Mouse (Mus musculus) hindbrain, embryonic 11.5 days (tissue): ENCODE measurements around the gene Apln. TPM values are rescaled to one million over a fixed set of nuclear protein-coding genes. Genes with fewer than 3 reads are reported as not detected.

ENCODE experiments used
- ATAC-seq: fragments of 200-750 bp; cut with Nextera tagmentation; 2 replicates; pipeline ENCODE4 v1.8.0; 2017; ENCODE audit warnings: mild to moderate bottlenecking, moderate TSS enrichment, moderate library complexity; ENCODE audit not compliant: low FRiP score
- DNase-seq: peaks from one replicate; pipeline ENCODE4 v3.0.0-alpha.2; 2015; ENCODE audit warnings: low spot score
- H3K27ac ChIP-seq: fragments of 300-500 bp; sonication (generic); 2 replicates; pipeline ENCODE4 v1.5.1; 2014; ENCODE audit warnings: mild to moderate bottlenecking, low read depth, low read length
- H3K27me3 ChIP-seq: fragments of 300-500 bp; sonication (generic); 2 replicates; pipeline ENCODE4 v1.6.1; 2014; ENCODE audit warnings: mild to moderate bottlenecking, low read length, moderate library complexity, mixed read lengths; ENCODE audit not compliant: control insufficient read depth, insufficient read depth
- H3K36me3 ChIP-seq: fragments of 300-500 bp; sonication (generic); 2 replicates; pipeline ENCODE4 v1.6.1; 2014; ENCODE audit warnings: mild to moderate bottlenecking, low read length, moderate library complexity, mixed read lengths; ENCODE audit not compliant: control insufficient read depth, insufficient read depth
- H3K4me1 ChIP-seq: fragments of 300-500 bp; sonication (generic); replicated peaks from 2 replicates; pipeline ENCODE4 v1.6.1; 2014; ENCODE audit warnings: low read length, mixed read lengths; ENCODE audit not compliant: control insufficient read depth, insufficient read depth
- H3K4me2 ChIP-seq: fragments of 300-500 bp; sonication (generic); replicated peaks from 2 replicates; pipeline ENCODE4 v1.6.1; 2014; ENCODE audit warnings: mild to moderate bottlenecking, low read depth, low read length
- H3K4me3 ChIP-seq: fragments of 300-500 bp; sonication (generic); 2 replicates; pipeline ENCODE4 v1.5.1; 2014; ENCODE audit warnings: low read depth, low read length
- H3K9ac ChIP-seq: fragments of 300-500 bp; sonication (generic); 2 replicates; pipeline ENCODE4 v1.6.1; 2014; ENCODE audit warnings: low read depth, low read length
- H3K9me3 ChIP-seq: fragments of 300-500 bp; sonication (generic); 2 replicates; pipeline ENCODE4 v1.6.1; 2016; ENCODE audit warnings: low read length; ENCODE audit not compliant: control insufficient read depth
- WGBS: fragments of 180-500 bp; shearing (Covaris S2); extraction: QIAGEN DNeasy Blood & Tissue Kit; methylation state at CpG from one replicate; pipeline ENCODE4 v1.1.7; 2014; 5-methylcytosine and 5-hydroxymethylcytosine counted together
- polyA plus RNA-seq: library from polyadenylated mRNA; unstranded; fragments of >200 nt; fragmentation: Nextera tagmentation; extraction: Ambion mirVana; gene quantifications from 2 replicates; pipeline ENCODE4 v1.2.1, GENCODE M21; 2014

Gene Apln
- polyA plus RNA-seq, 1 experiment from 2014 or later = 1.5 TPM

GRCm38 (mm10) chrX:48001151-48001550 is 33.5 kb downstream of the Apln start:
- Histone ChIP-seq H3K27me3 (no peaks in the 10 kb centered on the region), H3K9me3 (no peaks in the 10 kb centered on the region), H3K4me2 (no peak overlapping the region), H3K27ac (no peak overlapping the region), H3K4me3 (no peak overlapping the region), H3K36me3 (no peaks in the 10 kb centered on the region), H3K9ac (no peak overlapping the region), H3K4me1 (no peaks in the 10 kb centered on the region)
- no peak for DNase-seq
- no peak for ATAC-seq
- 74% methylated on average over 7 of the region's 7 CpGs for WGBS

DNA sequence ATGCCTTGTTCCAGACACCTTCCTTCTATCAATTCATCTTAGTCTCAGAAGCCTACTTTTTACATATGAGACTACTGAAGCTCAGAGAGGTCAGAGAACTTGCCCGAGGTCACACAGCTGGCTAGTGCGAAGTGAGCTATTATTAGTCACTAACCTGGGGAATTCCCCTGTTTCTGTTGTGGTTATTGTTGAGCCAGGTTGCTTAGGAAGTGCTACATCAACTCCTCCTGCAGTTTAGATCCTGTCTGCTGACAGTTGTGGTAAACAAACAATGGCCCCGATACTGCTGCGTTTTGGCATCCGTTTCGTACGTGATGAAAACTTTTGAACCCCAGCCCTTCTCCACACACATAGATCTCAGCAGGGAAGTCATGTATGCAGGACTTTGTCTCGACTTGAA is 36.2 kb downstream of the Apln start:
- no peak overlapping the region for H3K4me2 ChIP-seq
- no peak for ATAC-seq
- H3K27me3 ChIP-seq = no peaks in the 10 kb centered on the region
- H3K9ac ChIP-seq = no peak overlapping the region
- no peak overlapping the region for H3K4me3 ChIP-seq
- WGBS = 86% methylated on average over 8 of the region's 8 CpGs
- no peak for DNase-seq
- no peaks in the 10 kb centered on the region for H3K36me3 ChIP-seq
- no peak overlapping the region for H3K27ac ChIP-seq
- no peaks in the 10 kb centered on the region for H3K9me3 ChIP-seq
- no peaks in the 10 kb centered on the region for H3K4me1 ChIP-seq

GRCm38 (mm10) chrX:47992606-47993005 is 42.0 kb downstream of the Apln start:
- Histone ChIP-seq H3K27me3 (no peaks in the 10 kb centered on the region), H3K9ac (no peak overlapping the region), H3K4me3 (no peak overlapping the region), H3K27ac (no peak overlapping the region), H3K36me3 (no peaks in the 10 kb centered on the region), H3K9me3 (no peaks in the 10 kb centered on the region), H3K4me2 (no peak overlapping the region), H3K4me1 (no peaks in the 10 kb centered on the region)
- DNase-seq (peak; percentile 85), ATAC-seq (0 out of 2 replicates have a peak, but pooled peaks have one; percentile 49)
- WGBS = 12% methylated on average over 8 of the region's 8 CpGs

GRCm38 (mm10) chrX:47988024-47988423 is 46.6 kb downstream of the Apln start:
- H3K4me1 ChIP-seq = no peaks in the 10 kb centered on the region
- H3K27me3 ChIP-seq = no peaks in the 10 kb centered on the region
- no peak overlapping the region for H3K9ac ChIP-seq
- H3K36me3 ChIP-seq = no peaks in the 10 kb centered on the region
- ATAC-seq (no peak), DNase-seq (no peak)
- no peak overlapping the region for H3K4me3 ChIP-seq
- H3K9me3 ChIP-seq = no peaks in the 10 kb centered on the region
- H3K4me2 ChIP-seq = no peak overlapping the region
- 78% methylated on average over 8 of the region's 8 CpGs for WGBS
- H3K27ac ChIP-seq = no peak overlapping the region

- Histone ChIP-seq H3K9ac (no peak overlapping the region), H3K4me2 (peak overlapping the region; percentile 19; the same call in 1 of the 2 replicates), H3K4me3 (no peak overlapping the region), H3K4me1 (no peaks in the 10 kb centered on the region), H3K9me3 (no peaks in the 10 kb centered on the region), H3K36me3 (no peaks in the 10 kb centered on the region), H3K27ac (no peak overlapping the region), H3K27me3 (no peaks in the 10 kb centered on the region)
- DNase-seq = peak; percentile 76
- WGBS = 20% methylated on average over 19 of the region's 19 CpGs
- ATAC-seq = no peak
Observed at GRCm38 (mm10) chrX:47985000-47985619, 49.5 kb downstream of the Apln start.

GRCm38 (mm10) chrX:47977078-47977477 is 57.6 kb downstream of the Apln start:
- no peak for DNase-seq
- H3K27me3 ChIP-seq = no peaks in the 10 kb centered on the region
- H3K4me2 ChIP-seq = no peak overlapping the region
- WGBS = 90% methylated on average over 5 of the region's 5 CpGs
- no peak overlapping the region for H3K27ac ChIP-seq
- no peaks in the 10 kb centered on the region for H3K36me3 ChIP-seq
- H3K4me3 ChIP-seq = no peak overlapping the region
- H3K9ac ChIP-seq = no peak overlapping the region
- H3K9me3 ChIP-seq = no peaks in the 10 kb centered on the region
- ATAC-seq = no peak
- no peaks in the 10 kb centered on the region for H3K4me1 ChIP-seq

DNA sequence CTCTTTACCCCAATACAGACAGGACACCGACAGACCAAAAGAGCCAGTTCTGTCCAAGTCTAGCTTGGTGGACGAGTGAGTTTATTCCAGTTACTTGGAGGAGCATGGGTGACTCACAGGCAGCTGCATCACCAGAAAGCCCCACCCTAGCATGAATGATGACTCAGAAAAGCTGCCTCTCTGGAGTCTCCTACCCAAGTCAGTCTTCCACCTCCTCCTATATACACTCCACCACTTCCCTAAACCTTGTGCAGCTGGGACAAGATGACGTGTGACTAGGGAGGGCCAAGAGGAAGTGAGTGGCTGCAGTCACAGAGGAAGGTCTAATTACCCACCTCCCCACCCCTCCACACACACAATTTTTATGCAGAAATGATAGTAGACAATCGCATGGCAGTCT is 58.1 kb downstream of the Apln start:
- Histone ChIP-seq H3K27ac (no peak overlapping the region), H3K36me3 (no peaks in the 10 kb centered on the region), H3K4me3 (no peak overlapping the region), H3K9ac (no peak overlapping the region), H3K9me3 (no peaks in the 10 kb centered on the region), H3K4me2 (no peak overlapping the region), H3K27me3 (no peaks in the 10 kb centered on the region), H3K4me1 (no peaks in the 10 kb centered on the region)
- 77% methylated on average over 4 of the region's 4 CpGs for WGBS
- no peak for DNase-seq
- no peak for ATAC-seq

Other genes with a start within 250 kb of the Apln start
- gene Smarca1, start 141.9 kb downstream of the Apln start, polyA plus RNA-seq = 27.0 and 30.9 TPM in 2 replicates
- gene Ocrl, start 122.5 kb downstream of the Apln start, polyA plus RNA-seq = 21.5 and 22.8 TPM in 2 replicates
- gene Xpnpep2, start 73.9 kb upstream of the Apln start, polyA plus RNA-seq = 2.2 and 2.5 TPM in 2 replicates
- 1.4 and 1.5 TPM in 2 replicates for gene Sash3, start 111.6 kb upstream of the Apln start, polyA plus RNA-seq
- 4.6 and 7.1 TPM in 2 replicates for gene Zdhhc9, start 174.0 kb upstream of the Apln start, polyA plus RNA-seq
- gene Utp14a, start 222.0 kb upstream of the Apln start, polyA plus RNA-seq = 20.3 and 23.4 TPM in 2 replicates